Mouse (Mus musculus): ENCODE results near the gene Stk32b. TPM values are rescaled to one million over a fixed set of nuclear protein-coding genes. Genes with fewer than 3 reads are reported as not detected.

The Stk32b gene
- polyA plus RNA-seq, 1 experiment from 2014 or later: 3.3 TPM

- Histone ChIP-seq H3K27ac (replicated peaks) (no peak overlapping the region), H3K9me3 (replicated peaks) (no peaks in the 10 kb centered on the region), H3K4me3 (replicated peaks) (no peak overlapping the region), H3K27me3 (no peaks in the 10 kb centered on the region), H3K4me1 (no peaks in the 10 kb centered on the region), H3K9ac (no peak overlapping the region), H3K36me3 (no peaks in the 10 kb centered on the region), H3K4me2 (replicated peaks) (no peak overlapping the region)
- ATAC-seq (ENCODE audit: insufficient number of reproducible peaks, low FRiP score, low TSS enrichment, low read depth): no peak
- WGBS: 83% methylated on average over 6 of the region's 6 CpGs
Observed at GRCm38 (mm10) chr5:37657741-37658140, 59.2 kb downstream of the Stk32b start.

GRCm38 (mm10) chr5:37655208-37655607 is 61.8 kb downstream of the Stk32b start:
- 67% methylated on average over 5 of the region's 5 CpGs for WGBS
- Histone ChIP-seq H3K27me3 (no peaks in the 10 kb centered on the region), H3K9ac (no peak overlapping the region), H3K4me3 (replicated peaks) (no peak overlapping the region), H3K4me2 (replicated peaks) (no peak overlapping the region), H3K4me1 (no peaks in the 10 kb centered on the region), H3K27ac (replicated peaks) (no peak overlapping the region), H3K9me3 (replicated peaks) (no peaks in the 10 kb centered on the region), H3K36me3 (no peaks in the 10 kb centered on the region)
- no peak for ATAC-seq (ENCODE audit: insufficient number of reproducible peaks, low FRiP score, low TSS enrichment, low read depth)

- Histone ChIP-seq H3K4me1 (no peaks in the 10 kb centered on the region), H3K4me2 (replicated peaks) (no peak overlapping the region), H3K27ac (replicated peaks) (no peak overlapping the region), H3K4me3 (replicated peaks) (no peak overlapping the region), H3K9me3 (replicated peaks) (no peaks in the 10 kb centered on the region), H3K9ac (no peak overlapping the region), H3K36me3 (no peaks in the 10 kb centered on the region), H3K27me3 (no peaks in the 10 kb centered on the region)
- 60% methylated on average over 10 of the region's 10 CpGs for WGBS
- ATAC-seq (ENCODE audit: insufficient number of reproducible peaks, low FRiP score, low TSS enrichment, low read depth): no peak
Observed at GRCm38 (mm10) chr5:37650681-37651211, 66.2 kb downstream of the Stk32b start.

- WGBS: 72% methylated on average over 1 of the region's 1 CpGs
- Histone ChIP-seq H3K9me3 (replicated peaks) (no peaks in the 10 kb centered on the region), H3K4me1 (no peaks in the 10 kb centered on the region), H3K27ac (replicated peaks) (no peak overlapping the region), H3K4me2 (replicated peaks) (no peak overlapping the region), H3K9ac (no peak overlapping the region), H3K27me3 (no peaks in the 10 kb centered on the region), H3K4me3 (replicated peaks) (no peak overlapping the region), H3K36me3 (no peaks in the 10 kb centered on the region)
- ATAC-seq (ENCODE audit: insufficient number of reproducible peaks, low FRiP score, low TSS enrichment, low read depth): no peak
Observed at GRCm38 (mm10) chr5:37650089-37650601, 66.8 kb downstream of the Stk32b start.

- Histone ChIP-seq H3K4me1 (no peaks in the 10 kb centered on the region), H3K27me3 (no peaks in the 10 kb centered on the region), H3K9ac (no peak overlapping the region), H3K27ac (replicated peaks) (no peak overlapping the region), H3K4me3 (replicated peaks) (no peak overlapping the region), H3K9me3 (replicated peaks) (no peaks in the 10 kb centered on the region), H3K4me2 (replicated peaks) (no peak overlapping the region), H3K36me3 (no peaks in the 10 kb centered on the region)
- 74% methylated on average over 7 of the region's 7 CpGs for whole genome bisulfite sequencing
- ATAC-seq (ENCODE audit: insufficient number of reproducible peaks, low FRiP score, low TSS enrichment, low read depth): no peak
Observed at GRCm38 (mm10) chr5:37644082-37644481, 72.9 kb downstream of the Stk32b start.

GRCm38 (mm10) chr5:37642486-37642885 is 74.5 kb downstream of the Stk32b start:
- H3K4me3 ChIP-seq (replicated peaks): no peak overlapping the region
- ATAC-seq (ENCODE audit: insufficient number of reproducible peaks, low FRiP score, low TSS enrichment, low read depth): no peak
- 62% methylated on average over 7 of the region's 7 CpGs for WGBS

GRCm38 (mm10) chr5:37634791-37635190 is 82.2 kb downstream of the Stk32b start:
- no peak overlapping the region for H3K27ac ChIP-seq (replicated peaks)
- no peaks in the 10 kb centered on the region for H3K4me1 ChIP-seq
- H3K4me2 ChIP-seq (replicated peaks): no peak overlapping the region
- H3K9me3 ChIP-seq (replicated peaks): no peaks in the 10 kb centered on the region
- WGBS: 84% methylated on average over 2 of the region's 2 CpGs
- no peaks in the 10 kb centered on the region for H3K27me3 ChIP-seq
- no peak for ATAC-seq (ENCODE audit: insufficient number of reproducible peaks, low FRiP score, low TSS enrichment, low read depth)
- no peak overlapping the region for H3K4me3 ChIP-seq (replicated peaks)
- H3K36me3 ChIP-seq: no peaks in the 10 kb centered on the region
- no peak overlapping the region for H3K9ac ChIP-seq

More at GRCm38 (mm10) chr5:37642486-37642885, 74.5 kb downstream of the Stk32b start:
- no peaks in the 10 kb centered on the region for H3K4me1 ChIP-seq
- no peaks in the 10 kb centered on the region for H3K27me3 ChIP-seq
- no peaks in the 10 kb centered on the region for H3K9me3 ChIP-seq (replicated peaks)
- H3K9ac ChIP-seq: no peak overlapping the region
- no peak overlapping the region for H3K4me2 ChIP-seq (replicated peaks)
- H3K36me3 ChIP-seq: no peaks in the 10 kb centered on the region
- H3K27ac ChIP-seq (replicated peaks): no peak overlapping the region

- Histone ChIP-seq H3K9ac (no peak overlapping the region), H3K36me3 (no peaks in the 10 kb centered on the region), H3K4me1 (no peaks in the 10 kb centered on the region), H3K4me3 (replicated peaks) (no peak overlapping the region), H3K27me3 (no peaks in the 10 kb centered on the region), H3K4me2 (replicated peaks) (no peak overlapping the region), H3K9me3 (replicated peaks) (no peaks in the 10 kb centered on the region), H3K27ac (replicated peaks) (no peak overlapping the region)
- WGBS: 85% methylated on average over 8 of the region's 8 CpGs
- no peak for ATAC-seq (ENCODE audit: insufficient number of reproducible peaks, low FRiP score, low TSS enrichment, low read depth)
Observed at GRCm38 (mm10) chr5:37627437-37628163, 89.4 kb downstream of the Stk32b start.

GRCm38 (mm10) chr5:37611874-37612273 is 105.1 kb downstream of the Stk32b start:
- ATAC-seq (ENCODE audit: insufficient number of reproducible peaks, low FRiP score, low TSS enrichment, low read depth): no peak
- Histone ChIP-seq H3K9me3 (replicated peaks) (no peaks in the 10 kb centered on the region), H3K9ac (no peak overlapping the region), H3K27ac (replicated peaks) (no peak overlapping the region), H3K4me3 (replicated peaks) (no peak overlapping the region), H3K4me1 (no peaks in the 10 kb centered on the region), H3K27me3 (no peaks in the 10 kb centered on the region), H3K4me2 (replicated peaks) (no peak overlapping the region), H3K36me3 (no peaks in the 10 kb centered on the region)
- 94% methylated on average over 1 of the region's 1 CpGs for WGBS

GRCm38 (mm10) chr5:37599566-37599965 is 117.4 kb downstream of the Stk32b start:
- 96% methylated on average over 1 of the region's 1 CpGs for WGBS
- Histone ChIP-seq H3K4me3 (replicated peaks) (no peak overlapping the region), H3K9me3 (replicated peaks) (no peaks in the 10 kb centered on the region), H3K4me2 (replicated peaks) (no peak overlapping the region), H3K36me3 (no peaks in the 10 kb centered on the region), H3K27ac (replicated peaks) (no peak overlapping the region), H3K27me3 (no peaks in the 10 kb centered on the region), H3K4me1 (no peaks in the 10 kb centered on the region), H3K9ac (no peak overlapping the region)
- no peak for ATAC-seq (ENCODE audit: insufficient number of reproducible peaks, low FRiP score, low TSS enrichment, low read depth)

- ATAC-seq (ENCODE audit: insufficient number of reproducible peaks, low FRiP score, low TSS enrichment, low read depth): no peak
- Histone ChIP-seq H3K36me3 (no peaks in the 10 kb centered on the region), H3K27ac (replicated peaks) (no peak overlapping the region), H3K9ac (no peak overlapping the region), H3K4me1 (no peaks in the 10 kb centered on the region), H3K9me3 (replicated peaks) (no peaks in the 10 kb centered on the region), H3K4me3 (replicated peaks) (no peak overlapping the region), H3K4me2 (replicated peaks) (no peak overlapping the region), H3K27me3 (no peaks in the 10 kb centered on the region)
- WGBS: 84% methylated on average over 4 of the region's 4 CpGs
Observed at GRCm38 (mm10) chr5:37598271-37598670, 118.7 kb downstream of the Stk32b start.

- H3K4me1 ChIP-seq: no peaks in the 10 kb centered on the region
- no peak overlapping the region for H3K4me2 ChIP-seq (replicated peaks)
- WGBS: 68% methylated on average over 5 of the region's 5 CpGs
- H3K27ac ChIP-seq (replicated peaks): no peak overlapping the region
- no peaks in the 10 kb centered on the region for H3K27me3 ChIP-seq
- no peak overlapping the region for H3K9ac ChIP-seq
- H3K4me3 ChIP-seq (replicated peaks): no peak overlapping the region
- no peak for ATAC-seq (ENCODE audit: insufficient number of reproducible peaks, low FRiP score, low TSS enrichment, low read depth)
- H3K36me3 ChIP-seq: no peaks in the 10 kb centered on the region
- H3K9me3 ChIP-seq (replicated peaks): no peaks in the 10 kb centered on the region
Observed at GRCm38 (mm10) chr5:37592411-37592810, 124.6 kb downstream of the Stk32b start.

Measured in embryonic facial prominence, embryonic 15.5 days (tissue).